Mouse (Mus musculus) adrenal gland, postnatal 36 days (tissue): ENCODE measurements around the gene Smim17. TPM values are rescaled to one million over a fixed set of nuclear protein-coding genes. Genes with fewer than 3 reads are reported as not detected.

Source experiments
- DNase-seq, 2 experiments: peaks; one replicate each; pipeline ENCODE4 v3.0.0; 2021; ENCODE audit warnings: mixed read lengths in 1 of 2
- total RNA-seq, 2 experiments: library from RNA; stranded (reverse); gene quantifications; 2 replicates each; pipeline ENCODE4 v1.2.3; 2021

The Smim17 gene
- total RNA-seq, 2 experiments from 2014 or later: 0.13 to 0.66 TPM

DNA sequence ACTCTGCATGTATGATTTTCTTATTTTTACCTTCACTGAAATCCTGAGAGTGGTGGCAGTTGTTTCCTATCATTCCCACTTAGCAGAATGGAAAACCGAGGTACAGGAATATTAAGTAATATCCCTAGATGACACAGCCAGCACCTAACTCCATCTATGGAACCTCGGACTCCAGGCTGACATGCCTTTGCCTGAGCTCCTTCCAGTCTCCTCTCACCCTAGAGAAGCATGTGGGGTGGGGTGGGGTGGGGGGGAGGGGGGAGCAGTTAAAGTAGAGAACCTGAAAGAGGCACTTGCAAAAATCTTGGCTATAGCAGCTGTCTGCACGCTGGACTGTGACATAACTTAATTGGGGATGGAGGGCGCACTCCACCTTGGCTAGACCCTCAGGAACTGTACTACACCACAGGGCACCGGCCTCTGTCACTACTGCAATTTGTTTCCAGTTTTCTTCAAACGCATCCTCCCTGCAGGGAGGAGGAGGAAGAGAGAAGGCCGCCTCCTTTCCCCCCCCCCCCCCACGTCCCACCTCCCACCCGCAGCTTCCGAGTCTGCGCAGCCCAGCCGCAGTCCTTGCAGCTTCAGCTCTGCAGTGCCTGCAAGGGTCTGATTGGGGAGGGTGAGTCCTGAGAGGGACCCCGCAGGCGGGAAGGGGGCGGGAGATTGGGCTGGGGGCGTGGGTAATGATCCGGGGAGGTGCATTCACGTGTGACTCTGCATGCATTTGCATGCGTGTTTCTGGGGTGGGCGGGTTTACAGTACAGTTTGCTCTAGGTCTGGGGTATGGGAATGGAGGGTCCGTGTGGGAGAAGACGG lies 16.3 kb downstream of the Smim17 start:
- DNase-seq: no peak

DNA sequence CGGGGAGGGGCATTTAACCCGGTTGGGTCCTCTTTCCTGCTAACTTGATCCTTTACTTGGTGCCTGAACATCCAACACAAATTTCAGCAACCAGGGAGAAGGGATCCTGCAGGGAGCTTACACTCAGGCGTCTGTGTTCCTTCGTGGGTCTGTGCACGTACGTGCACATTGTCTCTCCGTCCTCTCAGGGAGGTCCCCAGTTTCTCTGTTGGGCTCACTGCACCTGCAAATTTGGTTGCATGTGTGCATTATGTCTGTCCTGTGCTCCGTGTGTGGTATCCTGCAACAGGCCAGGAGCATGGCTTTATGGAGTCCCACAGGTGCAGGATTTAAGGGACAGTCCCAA lies 16.9 kb downstream of the Smim17 start:
- DNase-seq: no peak

DNA sequence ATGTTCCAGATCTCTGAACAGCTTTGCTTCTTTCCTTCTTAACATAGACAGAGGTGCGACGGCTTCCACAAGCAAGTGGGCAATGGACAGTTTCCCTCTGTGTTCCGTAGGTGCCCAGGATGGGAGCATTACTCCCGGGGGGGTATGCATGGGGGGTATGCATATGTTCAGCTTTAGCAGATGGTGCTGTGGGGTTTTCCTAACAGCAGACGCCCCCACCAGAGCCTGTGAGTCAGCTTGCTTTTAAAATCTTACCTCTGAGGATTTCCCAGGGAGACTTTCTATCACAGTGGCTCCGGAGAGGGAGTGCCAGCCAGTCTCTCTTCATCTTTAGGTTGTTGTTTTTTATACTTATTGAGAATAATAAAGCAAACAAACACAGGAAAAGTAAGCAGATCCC lies 21.4 kb downstream of the Smim17 start:
- DNase-seq: no peak

- no peak for DNase-seq
These were observed 30.9 kb downstream of the Smim17 start for GRCm38 (mm10) chr7:6429381-6429780.

GRCm38 (mm10) chr7:6430342-6430741 lies 31.8 kb downstream of the Smim17 start:
- peak; percentile 38 to 55 for DNase-seq

GRCm38 (mm10) chr7:6438388-6438787 lies 39.9 kb downstream of the Smim17 start, which contains the start of gene Olfr1344:
Gene Olfr1344, plus strand, starts transcription at chr7:6438688.
- no peak for DNase-seq

DNA sequence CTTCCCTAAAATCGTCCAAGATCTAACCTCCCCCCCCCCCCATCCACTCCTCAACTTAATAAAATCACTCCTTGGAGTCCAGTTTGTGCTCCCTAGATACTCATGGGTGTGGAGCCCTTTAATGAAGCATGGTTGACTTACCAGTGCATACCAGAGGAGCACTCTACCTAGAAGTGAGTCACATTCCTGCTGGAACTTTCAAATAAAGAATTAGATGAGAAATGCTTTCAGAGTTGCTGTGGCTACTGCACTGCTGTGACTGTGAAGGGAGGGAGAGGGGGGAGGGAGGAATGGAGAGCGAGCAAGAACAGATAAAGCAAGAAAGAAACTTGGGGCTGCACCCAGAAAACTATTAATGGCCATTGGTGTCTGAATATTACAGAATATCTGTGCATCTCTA lies 42.7 kb downstream of the Smim17 start:
- no peak for DNase-seq

GRCm38 (mm10) chr7:6447771-6448170 lies 49.3 kb downstream of the Smim17 start:
- no peak for DNase-seq

- DNase-seq: no peak
These were observed 57.4 kb downstream of the Smim17 start, which contains the start of gene Olfr1336 for GRCm38 (mm10) chr7:6455868-6456267. Gene Olfr1336, plus strand, starts transcription at chr7:6456168.

DNA sequence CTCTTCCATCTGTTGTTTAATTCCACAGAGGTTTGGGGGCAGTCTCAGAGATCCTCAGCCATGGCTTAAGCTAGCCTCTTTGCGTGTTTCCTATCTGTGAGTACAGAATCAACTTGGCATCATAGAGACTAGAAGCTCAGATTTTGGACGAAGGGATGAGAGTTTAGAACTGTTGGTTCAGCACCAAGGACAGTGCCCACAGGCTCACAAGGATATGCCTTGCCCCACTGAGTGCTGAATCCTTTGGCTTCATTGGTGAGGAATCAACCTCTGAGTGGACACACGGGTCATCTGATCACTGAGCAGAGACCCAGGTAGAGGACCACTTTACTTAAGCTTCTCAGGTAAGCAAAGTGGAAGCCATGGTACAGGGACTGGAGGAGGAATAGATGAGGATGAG lies 57.9 kb downstream of the Smim17 start:
- peak in 1 of 2 experiments; percentile 13 for DNase-seq

GRCm38 (mm10) chr7:6466951-6467350 lies 68.4 kb downstream of the Smim17 start, which contains the start of gene Olfr1346:
Gene Olfr1346, plus strand, starts transcription at chr7:6467101.
- no peak for DNase-seq

DNA sequence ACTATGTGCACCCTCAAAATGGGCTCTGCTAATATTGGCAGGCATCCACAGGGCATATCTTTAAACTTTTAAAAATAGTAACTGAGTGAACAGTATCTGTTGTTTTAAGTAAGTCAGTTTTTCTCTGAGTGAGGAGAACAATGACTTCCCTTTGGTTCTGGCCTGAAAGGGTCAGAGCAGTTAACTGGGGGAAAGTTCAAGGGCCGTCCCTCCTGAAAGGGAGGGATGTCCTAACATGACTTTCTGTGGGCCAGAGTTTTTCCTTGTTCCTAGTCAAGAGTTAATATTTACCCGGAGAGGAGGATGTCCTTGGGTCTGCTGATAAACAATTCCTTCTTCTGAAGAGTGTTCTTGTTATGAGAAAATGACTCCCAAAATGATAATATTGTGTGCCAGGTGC lies 79.1 kb downstream of the Smim17 start:
- peak in 1 of 2 experiments; percentile 9 for DNase-seq

Other genes with a start within 250 kb of the Smim17 start
- gene Zfp787, start 242.7 kb upstream of the Smim17 start, total RNA-seq: 10 to 100 TPM; 35.1 to 50.9 TPM
- 10 to 100 TPM; 26.4 to 35.9 TPM for gene Zfp444, start 226.5 kb upstream of the Smim17 start, total RNA-seq
- gene Galp, start 201.6 kb upstream of the Smim17 start, total RNA-seq: not detected
- not detected for gene Zscan5b, start 176.4 kb upstream of the Smim17 start, total RNA-seq
- gene Epp13, start 146.0 kb upstream of the Smim17 start, total RNA-seq: not detected
- 1 to 10 TPM; 5.9 to 9.8 TPM for gene Zfp667, start 112.1 kb upstream of the Smim17 start, total RNA-seq
- 1 to 10 TPM; 2.1 to 3.2 TPM for gene Zfp583, start 67.4 kb upstream of the Smim17 start, total RNA-seq
- under 1 TPM; 0.70 to 0.79 TPM for gene Gm3854, start 55.0 kb upstream of the Smim17 start, total RNA-seq
- gene Zfp78, start 35.4 kb upstream of the Smim17 start, total RNA-seq: 1 to 10 TPM; 1.8 to 3.2 TPM
- gene Zfp28, start 15.4 kb upstream of the Smim17 start, total RNA-seq: 1 to 10 TPM; 2.2 to 2.8 TPM
- gene Gm20715, start 11.6 kb downstream of the Smim17 start, total RNA-seq: not detected
- gene Olfr1344, start 40.0 kb downstream of the Smim17 start, total RNA-seq: not detected
- not detected for gene Olfr1336, start 57.5 kb downstream of the Smim17 start, total RNA-seq
- not detected for gene Olfr1346, start 68.4 kb downstream of the Smim17 start, total RNA-seq
- not detected for gene Olfr5, start 88.2 kb downstream of the Smim17 start, total RNA-seq
- gene Olfr1347, start 101.0 kb downstream of the Smim17 start, total RNA-seq: not detected
- not detected for gene Olfr1348, start 110.0 kb downstream of the Smim17 start, total RNA-seq
- not detected for gene Olfr1349, start 124.2 kb downstream of the Smim17 start, total RNA-seq
- gene Olfr1350, start 166.1 kb downstream of the Smim17 start, total RNA-seq: not detected